Mouse (Mus musculus): ENCODE results near the gene Sumo2.
"Not testable (repeated sequence)": the region's sequence is repeated elsewhere in the genome, so short reads cannot be mapped to it uniquely, and the experiment has no call there.

Sumo2 gene

GRCm38 (mm10) chr11:115516942-115517341 is 19.1 kb downstream of the Sumo2 start:
- DNase-seq, result no peak

GRCm38 (mm10) chr11:115515021-115515420 is 21.1 kb downstream of the Sumo2 start:
- DNase-seq, result no peak

GRCm38 (mm10) chr11:115514238-115514663 is 21.8 kb downstream of the Sumo2 start, which contains the start of gene Jpt1:
TSS of gene Jpt1 (minus strand) at chr11:115514387.
- DNase-seq, result peak; percentile 97 to 98

GRCm38 (mm10) chr11:115513271-115514237 is 22.5 kb downstream of the Sumo2 start:
- DNase-seq, result peak; percentile 57 to 59

GRCm38 (mm10) chr11:115512407-115513183 is 23.5 kb downstream of the Sumo2 start:
- DNase-seq, result peak; percentile 50 to 53

- DNase-seq, result no peak
These were observed 24.1 kb downstream of the Sumo2 start for GRCm38 (mm10) chr11:115512004-115512403.

GRCm38 (mm10) chr11:115511121-115511520 is 25.0 kb downstream of the Sumo2 start:
- DNase-seq, result no peak

- no peak for DNase-seq
These were observed 25.6 kb downstream of the Sumo2 start for GRCm38 (mm10) chr11:115510507-115510888.

GRCm38 (mm10) chr11:115509773-115510506 is 26.1 kb downstream of the Sumo2 start:
- DNase-seq, result no peak

GRCm38 (mm10) chr11:115508061-115508460 is 28.0 kb downstream of the Sumo2 start:
- DNase-seq, result no peak

- DNase-seq, result no peak
These were observed 29.5 kb downstream of the Sumo2 start for GRCm38 (mm10) chr11:115506586-115506985.

GRCm38 (mm10) chr11:115502636-115503035 is 33.4 kb downstream of the Sumo2 start:
- DNase-seq, result no peak

- DNase-seq, result not testable (repeated sequence)
These were observed 39.5 kb downstream of the Sumo2 start for GRCm38 (mm10) chr11:115496559-115496958.

GRCm38 (mm10) chr11:115492387-115492786 is 43.7 kb downstream of the Sumo2 start:
- DNase-seq, result no peak

- DNase-seq, result peak; percentile 87 to 89
These were observed 44.6 kb downstream of the Sumo2 start, which contains the start of gene Nt5c for GRCm38 (mm10) chr11:115491356-115492083. TSS of gene Nt5c (minus strand) at chr11:115491862.

GRCm38 (mm10) chr11:115490441-115491355 is 45.4 kb downstream of the Sumo2 start:
- peak in 1 of 2 experiments; percentile 14 for DNase-seq

- no peak for DNase-seq
These were observed 47.4 kb downstream of the Sumo2 start for GRCm38 (mm10) chr11:115488551-115489104.

- DNase-seq, result no peak
These were observed 50.9 kb downstream of the Sumo2 start for GRCm38 (mm10) chr11:115485155-115485554.

- peak; percentile 67 to 80 for DNase-seq
These were observed 52.4 kb downstream of the Sumo2 start for GRCm38 (mm10) chr11:115483726-115484125.

GRCm38 (mm10) chr11:115483278-115483677 is 52.8 kb downstream of the Sumo2 start:
- no peak for DNase-seq
